Mouse (Mus musculus) bone marrow, adult 2 months (tissue): ENCODE measurements around the gene Ankrd39. TPM values are rescaled to one million over a fixed set of nuclear protein-coding genes. Genes with fewer than 3 reads are reported as not detected.

Experiments
- H3K27ac ChIP-seq: fragments of 200-500 bp; 2 replicates; pipeline ENCODE4 v1.5.1; 2012; ENCODE audit warnings: low read depth, mild to moderate bottlenecking, control low read depth, inconsistent platforms, low read length; ENCODE audit not compliant: control insufficient read depth, poor library complexity, insufficient read depth
- H3K4me1 ChIP-seq: fragments of 200-500 bp; 2 replicates; pipeline ENCODE4 v1.6.1; 2011; ENCODE audit warnings: low read length; ENCODE audit not compliant: control insufficient read depth, insufficient read depth
- H3K4me3 ChIP-seq: fragments of 200-500 bp; replicated peaks from 2 replicates; pipeline ENCODE3; 2011; ENCODE audit warnings: mild to moderate bottlenecking, low read depth, low read length, control low read depth; ENCODE audit not compliant: control insufficient read depth
- CTCF ChIP-seq: fragments of 200-500 bp; IDR thresholded peaks from 2 replicates; pipeline ENCODE4 v1.5.1; 2011; ENCODE audit warnings: low read length, control low read depth; ENCODE audit not compliant: control insufficient read depth, insufficient read depth
- POLR2A ChIP-seq: fragments of 200-500 bp; IDR thresholded peaks from 2 replicates; pipeline ENCODE4 v1.6.1; 2011; ENCODE audit warnings: low read depth, mild to moderate bottlenecking, control low read depth, low read length, borderline replicate concordance; ENCODE audit not compliant: control insufficient read depth
- WGBS: fragments of 180-500 bp; shearing (Covaris S2); methylation state at CpG from one replicate; pipeline ENCODE4 v1.1.7; 2018; 5-methylcytosine and 5-hydroxymethylcytosine counted together
- polyA plus RNA-seq: library from polyadenylated mRNA; stranded (reverse); fragments of >200 nt; gene quantifications from 2 replicates; pipeline ENCODE4 v1.2.4, GENCODE M21; 2011; ENCODE audit warnings: low replicate concordance; ENCODE audit not compliant: missing spikeins, insufficient read depth, insufficient read length

The Ankrd39 gene
- polyA plus RNA-seq, 1 experiment, result 3.5 TPM

DNA sequence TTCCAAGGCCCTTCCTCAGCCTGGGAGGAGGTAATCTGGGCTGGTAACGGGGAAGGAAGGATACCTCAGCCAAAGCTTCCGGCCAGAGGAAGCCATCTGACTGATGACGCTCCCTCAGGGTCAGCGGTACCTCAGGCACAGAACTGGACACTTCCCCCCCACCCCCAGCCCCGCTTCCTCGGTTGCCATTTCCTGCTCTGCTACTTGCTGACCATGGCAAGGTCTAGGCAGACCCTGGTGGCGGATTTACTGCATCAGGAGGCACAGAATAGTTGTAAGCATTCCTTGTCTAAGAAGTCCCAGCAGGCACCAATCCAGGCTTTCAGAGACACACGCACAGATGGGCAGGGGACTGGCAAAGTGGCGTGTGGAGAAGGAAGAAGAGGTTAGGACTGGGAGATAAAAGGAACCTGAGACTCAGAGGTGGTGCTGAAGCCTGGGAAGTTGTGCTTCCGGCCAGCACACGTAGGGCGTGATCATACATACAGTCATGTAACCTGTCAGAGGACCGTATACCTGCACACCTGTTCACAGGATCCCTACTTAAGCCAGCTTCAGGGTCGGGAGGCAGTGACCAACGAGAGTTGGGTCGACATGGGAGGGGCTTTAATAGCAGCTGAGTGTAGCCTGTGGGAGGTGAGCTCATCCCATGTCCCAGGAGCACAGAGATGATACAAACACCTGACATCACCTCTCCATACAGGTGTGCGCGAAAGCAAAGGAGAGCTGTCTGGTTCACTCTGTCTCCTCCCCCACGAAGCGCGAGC is 7.6 kb upstream of the Ankrd39 start:
- TF ChIP-seq POLR2A (no peak), CTCF (no peak)
- Histone ChIP-seq H3K4me1 (no peaks in the 10 kb centered on the region), H3K27ac (no peak overlapping the region), H3K4me3 (no peak overlapping the region)
- WGBS, result 71% methylated on average over 21 of the region's 21 CpGs

DNA sequence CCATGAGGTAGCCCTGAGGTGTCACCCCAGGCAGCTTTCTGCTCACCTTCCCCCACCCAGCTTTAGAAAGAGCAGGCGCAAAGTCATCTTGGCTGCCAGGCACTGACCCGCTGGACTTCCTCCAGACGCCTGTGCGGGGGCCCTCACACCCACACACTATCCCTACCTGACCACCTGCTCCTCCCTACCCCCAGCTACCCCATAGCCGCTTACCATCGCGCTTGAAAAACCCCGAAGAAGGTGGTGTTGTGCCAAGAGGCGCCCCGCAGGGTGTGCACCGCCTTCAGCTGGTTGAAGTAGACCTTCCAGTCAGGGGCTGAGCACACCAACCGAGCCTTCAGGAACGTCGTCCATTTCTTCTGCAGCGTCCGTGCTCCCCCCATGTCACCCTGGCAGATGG is 5.3 kb upstream of the Ankrd39 start:
- Histone ChIP-seq H3K4me3 (no peak overlapping the region), H3K27ac (no peak overlapping the region), H3K4me1 (no peaks in the 10 kb centered on the region)
- 76% methylated on average over 16 of the region's 16 CpGs for WGBS
- TF ChIP-seq POLR2A (no peak), CTCF (no peak)

DNA sequence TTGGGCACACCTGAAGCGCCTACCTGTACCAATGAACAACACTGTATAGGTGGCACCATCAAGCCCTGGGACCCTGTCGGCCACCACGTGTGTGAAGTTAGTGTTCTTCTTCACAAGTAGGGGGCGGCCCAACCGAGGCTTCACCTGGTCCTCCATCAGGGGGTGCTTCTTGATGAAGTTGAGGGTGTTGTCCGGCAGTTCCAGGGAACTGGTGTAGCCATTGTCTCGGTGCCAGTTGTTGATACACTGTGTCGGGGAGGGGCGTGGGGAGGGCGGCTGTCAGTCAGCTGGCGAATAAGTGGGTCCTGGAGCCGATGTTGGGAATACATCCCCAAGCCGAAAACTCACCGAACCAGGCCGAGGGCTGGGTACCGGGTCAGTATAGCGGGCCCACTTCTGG is 4.7 kb upstream of the Ankrd39 start:
- no peak for TF ChIP-seq POLR2A
- no peak for TF ChIP-seq CTCF
- Histone ChIP-seq H3K4me3 (no peak overlapping the region), H3K27ac (no peak overlapping the region), H3K4me1 (no peaks in the 10 kb centered on the region)
- WGBS, result 85% methylated on average over 17 of the region's 17 CpGs

DNA sequence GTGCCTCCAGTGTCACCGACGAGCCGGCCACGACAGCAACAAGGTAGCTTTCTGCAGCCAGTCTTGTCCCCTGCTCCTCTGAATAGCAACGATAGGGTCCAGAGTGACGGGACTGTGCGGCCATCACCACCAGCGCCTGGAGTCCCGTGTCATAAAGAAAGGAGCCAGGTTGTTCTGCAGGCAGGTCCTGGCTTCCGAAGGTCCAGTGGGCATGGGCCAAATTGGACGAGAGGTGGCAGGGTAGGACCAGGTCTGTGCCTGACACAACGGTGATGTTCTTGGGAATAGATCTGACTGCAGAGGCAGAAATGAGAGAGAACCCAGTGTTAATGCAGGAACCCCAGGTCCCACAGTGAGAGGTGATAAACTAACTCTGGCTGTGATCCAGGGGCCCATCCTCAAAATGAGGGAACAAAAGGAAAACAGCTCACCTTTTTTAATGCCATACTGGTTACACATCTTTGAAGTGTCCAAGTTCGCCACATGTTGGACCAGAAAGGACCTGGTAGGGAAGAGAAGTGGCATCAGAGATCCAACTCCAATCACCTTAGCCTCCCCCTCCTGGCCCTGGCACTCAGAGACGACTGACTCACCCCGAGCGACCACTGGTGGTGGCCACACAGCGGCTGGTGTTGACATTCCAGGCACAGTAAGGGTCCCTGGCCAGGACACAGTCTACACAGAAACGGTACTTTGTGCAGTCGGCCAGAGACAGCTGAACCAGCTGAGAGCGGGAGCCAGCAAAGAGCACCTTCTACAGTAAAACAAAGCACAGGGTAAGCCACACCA is 3.0 kb upstream of the Ankrd39 start:
- Histone ChIP-seq H3K4me3 (no peak overlapping the region), H3K4me1 (no peaks in the 10 kb centered on the region; the same call in 1 of the 2 replicates), H3K27ac (no peak overlapping the region)
- 87% methylated on average over 20 of the region's 20 CpGs for WGBS
- TF ChIP-seq POLR2A (no peak), CTCF (no peak)

DNA sequence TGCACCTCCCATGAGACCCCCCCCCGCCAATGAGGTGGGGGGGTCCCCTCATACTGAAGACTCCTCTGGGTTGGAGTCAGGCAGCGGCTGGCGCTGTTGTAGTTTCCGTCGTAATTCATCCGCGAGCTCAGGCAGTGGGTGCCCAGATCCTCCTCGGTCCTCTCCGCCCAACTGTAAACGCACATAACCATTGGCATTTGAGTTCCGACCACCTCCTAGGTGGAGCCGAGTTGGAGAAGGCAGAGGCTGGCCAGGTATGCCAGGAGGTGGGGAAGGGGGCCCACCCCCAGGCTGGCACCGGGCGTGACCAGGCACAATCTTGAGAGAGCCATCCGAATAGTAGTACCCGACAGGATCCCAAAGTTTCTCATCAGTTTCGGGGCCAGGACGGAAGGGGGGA is 2.2 kb upstream of the Ankrd39 start:
- H3K4me3 ChIP-seq, result no peak overlapping the region
- no peaks in the 10 kb centered on the region; the same call in 1 of the 2 replicates for H3K4me1 ChIP-seq
- H3K27ac ChIP-seq, result no peak overlapping the region
- TF ChIP-seq CTCF, result no peak
- TF ChIP-seq POLR2A, result no peak
- WGBS, result 91% methylated on average over 18 of the region's 18 CpGs

DNA sequence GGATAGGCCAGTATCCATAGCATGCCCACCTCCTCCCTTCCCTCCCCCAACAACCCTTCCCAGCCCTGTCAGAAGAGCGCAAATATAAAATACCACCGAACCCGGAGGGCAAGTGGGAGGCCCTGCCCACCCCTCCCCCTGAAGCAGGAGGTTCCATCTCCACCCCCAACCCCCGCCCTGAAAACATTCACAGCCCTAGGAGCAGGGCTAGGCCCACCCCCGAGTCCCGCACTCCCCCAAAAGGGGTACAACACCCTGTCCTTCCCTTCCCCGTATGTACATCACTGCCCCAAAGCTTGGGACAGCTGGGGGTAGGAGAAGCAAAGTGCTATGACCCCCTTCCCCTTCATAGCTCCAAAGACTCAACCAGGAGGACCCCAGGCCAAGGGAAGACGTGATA is 1.5 kb upstream of the Ankrd39 start:
- no peaks in the 10 kb centered on the region; the same call in 1 of the 2 replicates for H3K4me1 ChIP-seq
- 78% methylated on average over 8 of the region's 8 CpGs for WGBS
- H3K27ac ChIP-seq, result no peak overlapping the region
- TF ChIP-seq CTCF (no peak), POLR2A (no peak)
- no peak overlapping the region for H3K4me3 ChIP-seq

DNA sequence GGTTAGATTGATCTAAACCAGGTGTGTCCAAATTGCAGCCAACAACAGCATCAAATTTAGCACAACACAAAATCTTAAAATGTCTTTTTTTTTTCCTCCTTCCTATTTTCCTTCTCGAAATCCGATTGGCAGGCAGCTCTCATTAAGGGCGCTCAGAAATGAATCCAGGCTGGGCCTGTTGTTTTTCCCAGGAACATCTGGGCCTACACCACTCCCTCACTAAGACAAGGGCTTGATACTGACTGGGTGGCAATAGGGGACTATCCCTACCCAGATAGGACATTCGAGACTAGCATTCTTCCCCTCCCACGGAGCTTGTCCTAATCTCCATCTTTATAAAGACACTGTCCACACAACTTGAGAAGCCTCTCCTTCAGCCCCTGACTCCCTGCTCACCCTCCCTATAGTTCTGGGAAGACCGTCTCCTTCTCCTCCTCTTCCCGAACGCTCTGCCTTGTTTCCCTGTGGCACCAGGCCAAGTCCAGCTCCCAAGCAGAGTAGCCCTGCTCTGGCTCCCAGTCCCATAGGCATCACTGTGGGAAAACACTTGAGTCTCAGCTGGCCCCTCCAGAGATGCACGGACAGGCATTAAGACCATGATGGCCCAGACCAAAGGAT is 845 bp upstream of the Ankrd39 start:
- no peak overlapping the region for H3K4me3 ChIP-seq
- TF ChIP-seq POLR2A (no peak), CTCF (no peak)
- H3K4me1 ChIP-seq, result no peaks in the 10 kb centered on the region; the same call in 1 of the 2 replicates
- 78% methylated on average over 9 of the region's 9 CpGs for WGBS
- no peak overlapping the region for H3K27ac ChIP-seq
